Mouse (Mus musculus) liver, adult 2 months (tissue): ENCODE results near the gene Abcb6.

Experiments used
- CTCF ChIP-seq: fragments of 200-500 bp; IDR thresholded peaks from 2 replicates; pipeline ENCODE4 v1.5.1; 2011; ENCODE audit warnings: low read depth, low read length, control low read depth
- POLR2A ChIP-seq: fragments of 200-500 bp; IDR thresholded peaks from 2 replicates; pipeline ENCODE4 v1.6.1; 2011; ENCODE audit warnings: low read length, control low read depth; ENCODE audit not compliant: insufficient read depth; ENCODE audit errors: extremely low read depth

- TF ChIP-seq CTCF (no peak), POLR2A (no peak)
These were observed 54.8 kb downstream of the Abcb6 start for GRCm38 (mm10) chr1:75125418-75125817.
